ENCODE assay signal across 30 mouse cellular contexts in the genomic region with DNA sequence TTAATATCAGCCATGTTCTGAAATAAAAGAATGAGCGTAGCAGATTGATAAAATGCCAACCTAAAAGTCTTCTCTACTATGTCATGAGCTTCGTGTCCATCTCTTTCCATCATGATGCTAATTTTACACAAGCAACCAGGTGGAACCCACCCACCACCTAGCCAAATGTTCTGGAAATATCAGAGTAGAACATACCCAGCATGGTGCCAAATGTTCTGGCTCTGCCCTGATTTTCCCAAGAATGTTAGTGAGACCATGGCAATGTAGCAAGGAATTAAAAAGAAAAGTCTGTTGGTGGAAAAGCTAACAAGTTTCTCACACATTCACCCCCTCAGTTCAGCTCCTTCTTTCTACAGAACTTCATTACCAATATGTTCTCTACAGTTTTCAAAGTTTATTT. TPM values are rescaled to one million over a fixed set of nuclear protein-coding genes. Genes with fewer than 3 reads are reported as not detected.
A peak's percentile ranks its signal among the peaks of the same experiment; 100 is the strongest.
DNase-seq lines count a peak whose midpoint lies in the region; TF ChIP-seq lines count a peak whose summit lies in the region.
"Had no signal": no experiment of that assay in that cellular context is flagged by ENCODE, and none has a peak within 500 bp of the region (broad histone marks: within the 10 kb centered on the region; RNA-seq: fewer than 3 reads in every experiment).

No protein-coding gene starts in this region.

- peaks cover 10% of the 10 kb centered on the region for H3K4me1 ChIP-seq in hindbrain, embryonic 10.5 days (replicated peaks)

- no peak overlapping the region for H3K4me3 ChIP-seq in layer of hippocampus, adult 2 months
- no peak overlapping the region for H3K4me3 ChIP-seq in hindbrain, embryonic 10.5 days
- H3K4me3 ChIP-seq: embryonic facial prominence, embryonic 10.5 days; embryonic facial prominence, embryonic 15.5 days; forebrain, embryonic 12.5 days; heart, adult 2 months; heart, embryonic 13.5 days; liver, embryonic 15.5 days; midbrain, embryonic 10.5 days; midbrain, embryonic 15.5 days; neural tube, embryonic 15.5 days had no signal

- H3K27ac ChIP-seq in layer of hippocampus, adult 2 months: peak overlapping the region; percentile 39; the same call in 1 of the 2 replicates
- H3K27ac ChIP-seq in hindbrain, embryonic 10.5 days: no peak overlapping the region
- H3K27ac ChIP-seq: embryonic facial prominence, embryonic 10.5 days; embryonic facial prominence, embryonic 15.5 days; forebrain, embryonic 12.5 days; heart, adult 2 months; heart, embryonic 13.5 days; liver, embryonic 15.5 days; midbrain, embryonic 10.5 days; midbrain, embryonic 15.5 days; neural tube, embryonic 15.5 days; stomach, postnatal 0 days had no signal

- TF ChIP-seq CTCF in layer of hippocampus, adult 2 months (conservative IDR thresholded peaks at IDR 0.05): no peak

- peaks cover 3% of the 10 kb centered on the region; the same call in 1 of the 2 replicates for H3K36me3 ChIP-seq in hindbrain, embryonic 10.5 days
- H3K36me3 ChIP-seq: embryonic facial prominence, embryonic 10.5 days; forebrain, embryonic 12.5 days; heart, embryonic 13.5 days; liver, embryonic 15.5 days; midbrain, embryonic 10.5 days; midbrain, embryonic 15.5 days; neural tube, embryonic 15.5 days had no signal

- intact Hi-C loops in left cerebral cortex, postnatal 14 days (cut with DNase I): no loop called here

- 79% methylated on average over 2 of the region's 2 CpGs for WGBS in hindbrain, embryonic 10.5 days

- DNase-seq in layer of hippocampus, adult 2 months (ENCODE audit: low spot score in 2 of 2): peak; percentile 32 to 34
- no peak for DNase-seq in layer of hippocampus, postnatal 25 days (ENCODE audit: extremely low spot score in 1 of 2, low spot score in 1 of 2)
- peak; percentile 38 for DNase-seq in right cerebral cortex, postnatal 25 days
- DNase-seq in right cerebral cortex, postnatal 4 days: no peak
- DNase-seq in left cerebral cortex, postnatal 14 days (ENCODE audit: low spot score in 2 of 2): peak; percentile 52 to 78
- no peak for DNase-seq in hindbrain, embryonic 10.5 days (ENCODE audit: low spot score)
- no peak for DNase-seq in adrenal gland, postnatal 14 days
- DNase-seq: adrenal gland, postnatal 25 days; cerebellum, adult 2 months; forebrain, postnatal 0 days; heart, adult 2 months; heart, postnatal 10 days; kidney, adult 18-20 months; kidney, postnatal 36 days; liver; lung, embryonic 14.5 days; lung, postnatal 14 days; thymus, adult 2 months; thymus, postnatal 36 days had no signal

- 0 out of 2 replicates have a peak, but pooled peaks cover 3% of the 10 kb centered on the region for H3K9me3 ChIP-seq in hindbrain, embryonic 10.5 days
- H3K9me3 ChIP-seq: forebrain, embryonic 12.5 days; liver, embryonic 15.5 days; midbrain, embryonic 15.5 days; neural tube, embryonic 15.5 days had no signal

- H3K27me3 ChIP-seq in hindbrain, embryonic 10.5 days (ENCODE audit: insufficient read depth, poor library complexity, severe bottlenecking): peaks cover 20% of the 10 kb centered on the region

RNA-seq across cellular contexts. Expression of gene Dmc1, which starts 4.7 kb away (rescaled TPM):
- total RNA-seq in layer of hippocampus, adult 2 months (2021): 1 to 10 TPM in 1 of 2 experiments, under 1 TPM in 1; 0.79 to 1.3 TPM
- total RNA-seq in layer of hippocampus, postnatal 25 days (2021): under 1 TPM; 0.57 to 0.92 TPM
- total RNA-seq in left cerebral cortex, postnatal 14 days (2021): under 1 TPM; 0.59 to 0.87 TPM
- polyA plus RNA-seq in hindbrain, embryonic 10.5 days (2016; fragmentation: Nextera tagmentation; extraction: Ambion mirVana): 1.2 and 1.5 TPM in 2 replicates
- 3.1 TPM in 2 replicates for total RNA-seq in adrenal gland, postnatal 14 days (2021)
- total RNA-seq: gastrocnemius, adult 8-10 months; heart, adult 2 months had no signal
- polyA plus RNA-seq: CD4-positive, CD25-positive, alpha-beta regulatory T cell, adult 4 months had no signal

RNA-seq across cellular contexts. Expression of gene Ddx17, which starts 53.6 kb away (rescaled TPM):
- 100 to 1,000 TPM; 322 to 329 TPM for total RNA-seq in layer of hippocampus, adult 2 months (2021)
- total RNA-seq in layer of hippocampus, postnatal 25 days (2021): 100 to 1,000 TPM; 275 to 348 TPM
- 100 to 1,000 TPM; 363 to 364 TPM for total RNA-seq in left cerebral cortex, postnatal 14 days (2021)
- polyA plus RNA-seq in hindbrain, embryonic 10.5 days (2016; fragmentation: Nextera tagmentation; extraction: Ambion mirVana): 46.9 and 50.1 TPM in 2 replicates
- 281 and 315 TPM in 2 replicates for total RNA-seq in adrenal gland, postnatal 14 days (2021)

RNA-seq across cellular contexts. Expression of gene Fam227a, which starts 58.6 kb away (rescaled TPM):
- total RNA-seq in layer of hippocampus, adult 2 months (2021): 10 to 100 TPM; 12.3 to 13.1 TPM
- 10 to 100 TPM in 1 of 2 experiments, 1 to 10 TPM in 1; 6.0 to 11.5 TPM for total RNA-seq in layer of hippocampus, postnatal 25 days (2021)
- total RNA-seq in left cerebral cortex, postnatal 14 days (2021): 10 to 100 TPM in 1 of 2 experiments, 1 to 10 TPM in 1; 7.0 to 12.4 TPM
- 2.2 and 2.4 TPM in 2 replicates for polyA plus RNA-seq in hindbrain, embryonic 10.5 days (2016; fragmentation: Nextera tagmentation; extraction: Ambion mirVana)
- total RNA-seq in adrenal gland, postnatal 14 days (2021): 2.6 and 4.8 TPM in 2 replicates

RNA-seq across cellular contexts. Expression of gene Cby1, which starts 58.8 kb away (rescaled TPM):
- 10 to 100 TPM; 39.5 to 45.4 TPM for total RNA-seq in layer of hippocampus, adult 2 months (2021)
- total RNA-seq in layer of hippocampus, postnatal 25 days (2021): 10 to 100 TPM; 51.8 to 54.2 TPM
- total RNA-seq in left cerebral cortex, postnatal 14 days (2021): 10 to 100 TPM; 65.3 to 69.2 TPM
- polyA plus RNA-seq in hindbrain, embryonic 10.5 days (2016; fragmentation: Nextera tagmentation; extraction: Ambion mirVana): 71.0 and 91.5 TPM in 2 replicates
- 21.9 and 24.8 TPM in 2 replicates for total RNA-seq in adrenal gland, postnatal 14 days (2021)

Comparison
In these comparisons a context has a peak if more than half of its experiments do, and no peak if none do; other contexts are left out.
1. DNase-seq: peak in layer of hippocampus, adult 2 months (2 of 2), right cerebral cortex, postnatal 25 days (single experiment) and left cerebral cortex, postnatal 14 days (2 of 2); none in layer of hippocampus, postnatal 25 days (0 of 2), right cerebral cortex, postnatal 4 days (single experiment), hindbrain, embryonic 10.5 days (single experiment) and adrenal gland, postnatal 14 days (single experiment).